Mouse (Mus musculus): ENCODE measurements around the gene H2-Q7. TPM values are rescaled to one million over a fixed set of nuclear protein-coding genes. Genes with fewer than 3 reads are reported as not detected.
"Not testable (repeated sequence)": the region's sequence is repeated elsewhere in the genome, so short reads cannot be mapped to it uniquely, and the experiment has no call there.

H2-Q7 gene
- total RNA-seq, 2 experiments from 2014 or later: 0.82 to 1.8 TPM

GRCm38 (mm10) chr17:35434836-35435235 is 4.1 kb upstream of the H2-Q7 start:
- DNase-seq (ENCODE audit: low spot score): not testable (repeated sequence)

DNA sequence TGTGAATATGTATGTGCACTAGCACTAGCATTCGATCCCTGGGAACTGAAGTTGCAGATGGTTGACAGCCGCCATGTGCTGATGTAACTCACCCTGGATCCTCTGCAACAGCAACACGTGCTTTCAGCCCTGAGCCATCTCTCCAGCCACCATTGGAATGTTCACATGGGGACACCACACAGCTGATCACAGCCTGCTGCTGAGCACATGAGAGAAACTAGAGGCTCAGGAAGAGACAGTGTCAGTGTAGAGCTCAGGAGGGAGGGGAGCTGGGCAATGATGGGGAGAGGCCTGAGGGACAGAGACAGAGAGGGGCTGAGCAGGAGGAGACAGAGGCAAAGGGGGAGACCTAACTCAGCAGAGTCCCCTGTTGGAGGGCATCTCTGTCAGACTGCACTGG is 3.4 kb upstream of the H2-Q7 start:
- not testable (repeated sequence) for DNase-seq (ENCODE audit: low spot score)

DNA sequence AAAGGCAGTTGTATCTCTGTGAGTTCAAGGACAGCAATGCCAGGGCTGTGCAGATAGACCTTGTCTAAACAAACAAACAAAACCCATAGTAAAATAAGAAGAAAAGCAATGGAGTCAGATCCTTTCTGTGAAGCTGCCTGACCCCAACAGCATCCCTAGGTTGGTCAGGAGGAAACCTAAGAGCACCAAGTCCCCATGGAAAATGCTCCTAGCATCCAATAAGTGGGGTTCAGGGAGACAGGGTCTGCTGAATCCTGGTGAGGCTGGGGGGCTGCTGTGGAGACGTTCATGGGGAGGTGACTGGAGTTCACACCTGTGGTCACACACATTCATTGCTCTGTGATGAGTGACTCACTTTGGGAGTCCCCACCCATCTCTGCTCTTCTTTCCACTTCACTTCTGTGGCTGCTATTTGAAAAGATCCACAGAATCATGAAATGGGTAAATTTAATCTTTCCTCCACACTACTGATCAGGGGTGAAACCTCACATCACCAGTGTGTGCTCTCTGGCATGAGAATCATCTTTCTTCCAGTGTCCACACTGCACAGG is 1.5 kb upstream of the H2-Q7 start:
- not testable (repeated sequence) for DNase-seq (ENCODE audit: low spot score)

DNA sequence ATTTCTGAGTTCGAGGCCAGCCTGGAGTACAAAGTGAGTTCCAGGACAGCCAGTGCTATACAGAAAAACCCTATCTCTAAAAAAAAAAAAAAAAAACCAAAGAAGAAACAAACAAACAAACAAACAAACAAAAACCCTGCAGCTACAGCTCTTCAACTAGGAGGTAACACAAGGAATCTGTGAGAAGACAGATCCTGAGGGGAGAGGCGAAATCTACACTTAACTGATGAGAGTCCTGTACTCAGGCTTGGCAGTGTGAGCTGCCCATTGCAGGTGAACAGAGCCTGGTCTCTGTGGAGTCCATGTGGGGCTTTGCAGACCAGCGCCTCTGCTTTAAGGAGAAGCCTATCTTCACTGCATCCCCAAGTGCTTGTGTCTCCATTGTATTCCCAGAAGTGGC is 560 bp upstream of the H2-Q7 start:
- not testable (repeated sequence) for DNase-seq (ENCODE audit: low spot score)

DNA sequence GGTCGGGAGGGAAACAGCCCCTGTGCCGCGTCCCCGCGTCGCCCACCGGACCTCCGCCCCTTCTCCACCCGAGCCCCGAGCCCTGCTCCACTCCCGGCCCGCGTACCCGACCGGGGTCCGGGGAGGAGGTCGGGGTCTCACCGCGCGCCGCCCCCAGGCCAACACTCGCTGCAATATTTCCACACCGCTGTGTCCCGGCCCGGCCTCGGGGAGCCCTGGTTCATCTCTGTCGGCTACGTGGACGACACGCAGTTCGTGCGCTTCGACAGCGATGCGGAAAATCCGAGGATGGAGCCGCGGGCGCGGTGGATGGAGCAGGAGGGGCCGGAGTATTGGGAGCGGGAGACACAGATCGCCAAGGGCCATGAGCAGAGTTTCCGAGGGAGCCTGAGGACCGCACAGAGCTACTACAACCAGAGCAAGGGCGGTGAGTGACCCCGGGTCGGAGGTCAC is 366 bp downstream of the H2-Q7 start:
- not testable (repeated sequence) for DNase-seq (ENCODE audit: low spot score)

DNA sequence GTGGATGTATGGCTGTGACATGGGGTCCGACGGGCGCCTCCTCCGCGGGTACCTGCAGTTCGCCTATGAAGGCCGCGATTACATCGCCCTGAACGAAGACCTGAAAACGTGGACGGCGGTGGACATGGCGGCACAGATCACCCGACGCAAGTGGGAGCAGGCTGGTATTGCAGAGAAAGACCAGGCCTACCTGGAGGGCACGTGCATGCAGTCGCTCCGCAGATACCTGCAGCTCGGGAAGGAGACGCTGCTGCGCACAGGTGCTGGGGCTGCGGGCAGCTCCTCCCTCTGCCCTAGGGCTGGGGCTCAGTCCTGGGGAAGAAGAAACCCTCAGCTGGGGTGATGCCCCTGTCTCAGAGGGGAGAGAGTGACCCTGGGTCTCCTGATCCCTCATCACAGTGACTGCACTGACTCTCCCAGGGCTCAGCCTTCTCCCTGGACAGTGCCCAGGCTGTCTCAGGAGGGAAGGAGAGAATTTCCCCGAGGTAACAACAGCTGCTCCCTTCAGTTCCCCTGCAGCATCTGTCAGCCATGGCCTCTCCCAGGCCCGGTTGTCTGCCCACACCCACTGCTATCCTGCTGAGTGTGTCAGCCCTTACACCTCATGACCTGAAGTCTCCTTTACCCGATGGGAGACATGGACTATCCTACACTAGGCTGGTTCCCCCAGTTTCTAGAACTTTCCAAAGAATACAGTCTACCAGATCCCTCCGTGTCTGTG is 1.1 kb downstream of the H2-Q7 start:
- DNase-seq (ENCODE audit: low spot score): not testable (repeated sequence)

- DNase-seq (ENCODE audit: low spot score): not testable (repeated sequence)
These were observed 3.4 kb downstream of the H2-Q7 start for GRCm38 (mm10) chr17:35442376-35442775.

GRCm38 (mm10) chr17:35444510-35444909 is 5.6 kb downstream of the H2-Q7 start:
- DNase-seq (ENCODE audit: low spot score): not testable (repeated sequence)

DNA sequence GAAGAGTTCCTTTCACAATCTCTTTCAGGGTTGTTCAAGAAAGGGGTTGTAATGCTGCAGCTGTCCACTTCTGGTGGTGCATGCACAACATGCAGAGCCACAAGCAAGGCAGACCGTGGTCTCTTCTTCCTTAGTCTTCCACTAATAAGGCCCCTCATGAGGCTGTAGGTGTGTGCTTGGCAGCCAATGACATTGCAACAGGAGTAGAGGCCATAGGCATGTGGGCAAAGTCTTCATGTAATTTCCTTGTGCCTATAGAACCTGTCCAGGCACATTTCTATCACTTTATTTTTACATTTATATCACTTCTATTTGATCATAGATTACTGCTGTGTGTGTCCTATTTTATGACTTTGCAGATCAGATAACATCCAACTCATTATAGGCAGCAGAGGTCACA is 19.3 kb downstream of the H2-Q7 start:
- not testable (repeated sequence) for DNase-seq (ENCODE audit: low spot score)

- DNase-seq (ENCODE audit: low spot score): not testable (repeated sequence)
These were observed 21.8 kb downstream of the H2-Q7 start for GRCm38 (mm10) chr17:35460513-35461341.

- not testable (repeated sequence) for DNase-seq (ENCODE audit: low spot score)
These were observed 26.7 kb downstream of the H2-Q7 start for GRCm38 (mm10) chr17:35465651-35466050.

GRCm38 (mm10) chr17:35468936-35469335 is 30.0 kb downstream of the H2-Q7 start:
- not testable (repeated sequence) for DNase-seq (ENCODE audit: low spot score)

DNA sequence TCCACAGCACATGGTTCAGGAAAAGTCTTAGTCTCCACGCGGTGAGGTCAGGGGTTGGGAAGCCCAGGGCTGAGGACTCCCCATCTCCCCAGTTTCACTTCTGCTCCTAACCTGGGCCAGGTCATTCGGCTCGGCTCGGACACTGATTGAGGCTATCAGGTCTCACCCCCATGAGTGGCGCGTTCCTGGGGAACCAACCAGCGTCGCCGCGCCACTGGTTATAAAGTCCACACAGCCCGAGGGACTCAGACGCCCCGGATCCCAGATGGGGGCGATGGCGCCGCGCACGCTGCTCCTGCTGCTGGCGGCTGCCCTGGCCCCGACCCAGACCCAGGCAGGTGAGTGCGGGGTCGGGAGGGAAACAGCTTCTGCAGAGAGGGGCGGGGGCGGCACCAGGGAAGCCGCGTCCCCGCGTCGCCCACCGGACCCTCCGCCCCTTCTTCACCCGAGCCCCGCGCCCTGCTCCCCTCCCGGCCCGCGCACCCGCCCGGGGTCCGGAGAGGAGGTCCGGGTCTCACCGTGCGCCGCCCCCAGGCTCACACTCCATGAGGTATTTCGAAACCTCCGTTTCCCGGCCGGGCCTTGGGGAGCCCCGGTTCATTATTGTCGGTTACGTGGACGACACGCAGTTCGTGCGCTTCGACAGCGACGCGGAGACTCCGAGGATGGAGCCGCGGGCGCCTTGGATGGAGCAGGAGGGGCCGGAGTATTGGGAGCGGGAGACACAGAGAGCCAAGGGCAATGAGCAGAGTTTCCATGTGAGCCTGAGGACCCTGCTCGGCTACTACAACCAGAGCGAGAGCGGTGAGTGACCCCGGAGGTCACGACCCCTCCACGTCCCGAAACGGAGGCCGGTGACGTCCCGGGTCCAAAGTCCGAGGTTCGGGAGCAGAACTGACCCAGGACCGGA is 31.1 kb downstream of the H2-Q7 start, which contains the start of gene H2-Q10:
H2-Q10 (plus strand) TSS at position 248 of the 910 bp plus-strand sequence.
- no peak for DNase-seq (ENCODE audit: low spot score)

DNA sequence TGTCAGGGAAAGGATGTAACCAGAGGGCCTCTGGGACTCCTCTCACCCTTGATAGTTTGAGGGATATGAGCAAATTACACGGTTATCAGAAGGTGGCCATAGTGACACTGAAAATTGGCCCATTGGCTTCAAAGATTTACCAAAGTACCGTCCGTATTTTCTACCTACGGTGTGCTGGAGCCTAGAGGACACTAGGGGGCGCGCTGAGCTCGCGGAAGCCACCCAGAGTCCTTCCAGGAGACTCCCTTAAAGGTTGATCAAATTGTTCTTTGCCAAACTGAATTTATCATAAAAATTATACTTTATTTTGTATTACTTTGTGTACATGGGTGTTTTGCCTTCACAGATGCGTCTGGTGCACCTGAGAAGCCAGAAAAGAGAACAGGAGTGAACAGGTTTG is 45.1 kb downstream of the H2-Q7 start:
- DNase-seq (ENCODE audit: low spot score): peak; percentile 45

DNA sequence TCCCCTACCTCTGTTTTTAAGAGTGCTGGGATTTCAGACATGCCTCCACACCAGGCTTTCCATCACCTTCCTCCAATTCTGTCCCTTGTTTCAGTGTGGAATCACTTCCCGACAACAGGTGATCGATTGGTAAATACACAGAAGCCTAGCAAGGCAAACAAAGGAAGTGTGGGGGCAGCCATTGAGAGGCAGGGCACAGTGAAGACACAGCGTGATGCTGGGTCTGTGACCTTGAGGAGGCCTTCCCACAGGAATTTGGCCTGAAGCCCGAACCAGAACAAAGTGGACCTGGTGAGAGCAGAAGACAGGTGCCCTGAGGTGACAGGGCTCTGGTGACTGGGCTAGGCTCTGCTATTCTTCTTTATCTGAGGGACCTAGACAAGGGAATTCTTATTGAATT is 46.7 kb downstream of the H2-Q7 start:
- DNase-seq (ENCODE audit: low spot score): no peak

GRCm38 (mm10) chr17:35486726-35487125 is 47.8 kb downstream of the H2-Q7 start:
- no peak for DNase-seq (ENCODE audit: low spot score)

DNA sequence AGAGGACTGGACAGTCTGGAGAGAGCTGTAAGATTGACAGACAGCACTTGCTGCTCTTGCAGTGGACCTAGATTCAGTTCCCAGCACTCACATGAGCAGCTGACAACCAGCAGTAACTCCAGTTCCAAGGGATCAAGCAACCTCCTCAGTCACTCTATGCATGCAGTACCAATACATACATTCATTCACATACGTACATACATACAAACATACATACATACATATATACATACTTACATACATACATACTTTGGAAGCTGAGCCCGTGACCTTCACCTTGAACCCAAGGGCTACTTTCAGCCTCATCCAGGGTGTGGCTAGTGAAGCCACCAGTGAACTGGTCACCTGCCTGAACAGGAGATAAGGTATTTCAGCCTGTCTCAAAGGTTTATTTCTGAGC is 49.1 kb downstream of the H2-Q7 start:
- no peak for DNase-seq (ENCODE audit: low spot score)

GRCm38 (mm10) chr17:35490320-35490719 is 51.4 kb downstream of the H2-Q7 start:
- no peak for DNase-seq (ENCODE audit: low spot score)
